Comparison of ENCODE assay signal across 12 mouse cellular contexts in the genomic region with DNA sequence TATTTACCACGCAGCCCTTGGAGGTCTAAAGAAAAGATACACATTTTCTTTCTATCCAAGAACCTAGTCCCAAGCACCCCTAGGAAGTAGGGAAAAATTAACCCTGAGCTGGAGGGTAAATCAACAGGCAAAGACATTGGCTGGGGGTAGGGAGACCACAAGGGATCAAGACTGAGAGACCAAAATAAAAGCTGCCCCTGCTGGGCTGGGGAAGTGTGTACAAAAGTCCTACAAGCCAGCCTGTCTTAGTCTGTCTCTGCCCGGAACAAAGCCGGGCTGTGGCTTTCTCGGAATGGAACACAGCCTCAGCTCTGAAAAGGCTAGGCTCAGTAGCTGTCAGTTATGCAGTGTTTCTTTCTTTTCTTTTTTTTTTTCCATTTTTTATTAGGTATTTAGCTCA.
DNase-seq lines count a peak whose midpoint lies in the region; ATAC-seq lines count a peak whose summit lies in the region.
"Had no signal": no experiment of that assay in that cellular context is flagged by ENCODE, and none has a peak within 500 bp of the region (broad histone marks: within the 10 kb centered on the region; RNA-seq: fewer than 3 reads in every experiment).

No protein-coding gene starts in this region.

- WGBS in lung, embryonic 15.5 days = 58% methylated on average over 4 of the region's 4 CpGs
- 12% methylated on average over 4 of the region's 4 CpGs for WGBS in forebrain, embryonic 12.5 days
- WGBS in hindbrain, embryonic 15.5 days = 17% methylated on average over 4 of the region's 4 CpGs
- WGBS in midbrain, embryonic 16.5 days = 4% methylated on average over 4 of the region's 4 CpGs

- ATAC-seq in lung, embryonic 15.5 days (ENCODE audit: borderline replicate concordance, extremely low read depth, low FRiP score, low TSS enrichment) = peak; percentile 54; the same call in 1 of the 2 replicates
- peak; percentile 46; the same call in 1 of the 2 replicates for ATAC-seq in forebrain, embryonic 12.5 days (ENCODE audit: low FRiP score)
- ATAC-seq in hindbrain, embryonic 15.5 days (ENCODE audit: low FRiP score, low read depth) = peak; percentile 42; the same call in 1 of the 2 replicates
- ATAC-seq in midbrain, embryonic 16.5 days = peak; percentile 50; the same call in 1 of the 2 replicates

- H3K27me3 ChIP-seq in lung, embryonic 15.5 days = no peaks in the 10 kb centered on the region
- H3K27me3 ChIP-seq in forebrain, embryonic 12.5 days = no peaks in the 10 kb centered on the region
- H3K27me3 ChIP-seq in hindbrain, embryonic 15.5 days = no peaks in the 10 kb centered on the region
- no peaks in the 10 kb centered on the region for H3K27me3 ChIP-seq in midbrain, embryonic 16.5 days (ENCODE audit: control insufficient read depth, insufficient read depth, low read depth, low read length)
- H3K27me3 ChIP-seq: heart, embryonic 13.5 days had no signal

- no peaks in the 10 kb centered on the region for H3K36me3 ChIP-seq in lung, embryonic 15.5 days
- no peaks in the 10 kb centered on the region for H3K36me3 ChIP-seq in forebrain, embryonic 12.5 days (replicated peaks)
- H3K36me3 ChIP-seq in hindbrain, embryonic 15.5 days = no peaks in the 10 kb centered on the region
- no peaks in the 10 kb centered on the region for H3K36me3 ChIP-seq in midbrain, embryonic 16.5 days (ENCODE audit: control insufficient read depth, insufficient read depth, low read length)
- H3K36me3 ChIP-seq: heart, embryonic 13.5 days had no signal

- H3K9ac ChIP-seq in lung, embryonic 15.5 days = no peak overlapping the region
- H3K9ac ChIP-seq in forebrain, embryonic 12.5 days = no peak overlapping the region
- no peak overlapping the region for H3K9ac ChIP-seq in hindbrain, embryonic 15.5 days
- no peak overlapping the region for H3K9ac ChIP-seq in midbrain, embryonic 16.5 days (ENCODE audit: low read depth, low read length)
- H3K9ac ChIP-seq: heart, embryonic 13.5 days had no signal

- peaks cover 20% of the 10 kb centered on the region for H3K4me1 ChIP-seq in lung, embryonic 15.5 days
- peaks cover 8% of the 10 kb centered on the region for H3K4me1 ChIP-seq in forebrain, embryonic 12.5 days
- H3K4me1 ChIP-seq in hindbrain, embryonic 15.5 days (replicated peaks) = peaks cover 7% of the 10 kb centered on the region; the same call in 1 of the 2 replicates
- H3K4me1 ChIP-seq in midbrain, embryonic 16.5 days (ENCODE audit: control insufficient read depth, insufficient read depth, low read length) = peaks cover 8% of the 10 kb centered on the region; the same call in 1 of the 2 replicates
- H3K4me1 ChIP-seq: heart, embryonic 13.5 days had no signal

- no peaks in the 10 kb centered on the region for H3K9me3 ChIP-seq in lung, embryonic 15.5 days
- no peaks in the 10 kb centered on the region for H3K9me3 ChIP-seq in forebrain, embryonic 12.5 days
- H3K9me3 ChIP-seq in hindbrain, embryonic 15.5 days = no peaks in the 10 kb centered on the region
- no peaks in the 10 kb centered on the region for H3K9me3 ChIP-seq in midbrain, embryonic 16.5 days (replicated peaks; ENCODE audit: control insufficient read depth, low read length, poor library complexity, severe bottlenecking)
- H3K9me3 ChIP-seq: heart, embryonic 13.5 days had no signal

- DNase-seq in lung, postnatal 25 days (ENCODE audit: low spot score) = no peak
- no peak for DNase-seq in testis, postnatal 14 days (ENCODE audit: low spot score)
- DNase-seq in layer of hippocampus, adult 11-12 months (ENCODE audit: low spot score) = no peak
- DNase-seq: adrenal gland, adult 2 months; cerebellum, postnatal 36 days; gastrocnemius, postnatal 14 days; right cerebral cortex, postnatal 4 days had no signal

- no peak overlapping the region for H3K4me3 ChIP-seq in lung, embryonic 15.5 days
- H3K4me3 ChIP-seq in forebrain, embryonic 12.5 days (replicated peaks) = no peak overlapping the region
- no peak overlapping the region for H3K4me3 ChIP-seq in hindbrain, embryonic 15.5 days
- H3K4me3 ChIP-seq in midbrain, embryonic 16.5 days (ENCODE audit: low read depth, low read length) = no peak overlapping the region
- H3K4me3 ChIP-seq: heart, embryonic 13.5 days had no signal

- peak overlapping the region; percentile 66 for H3K27ac ChIP-seq in lung, embryonic 15.5 days
- H3K27ac ChIP-seq in forebrain, embryonic 12.5 days = peak overlapping the region; percentile 1; the same call in 1 of the 2 replicates
- H3K27ac ChIP-seq in hindbrain, embryonic 15.5 days (replicated peaks) = no peak overlapping the region
- no peak overlapping the region for H3K27ac ChIP-seq in midbrain, embryonic 16.5 days (ENCODE audit: low read length)
- H3K27ac ChIP-seq: heart, embryonic 13.5 days had no signal

- no peak overlapping the region for H3K4me2 ChIP-seq in lung, embryonic 15.5 days
- no peak overlapping the region for H3K4me2 ChIP-seq in forebrain, embryonic 12.5 days
- no peak overlapping the region for H3K4me2 ChIP-seq in hindbrain, embryonic 15.5 days
- no peak overlapping the region for H3K4me2 ChIP-seq in midbrain, embryonic 16.5 days (ENCODE audit: low read length)
- H3K4me2 ChIP-seq: heart, embryonic 13.5 days had no signal

Comparison
In these comparisons a context has a peak if more than half of its experiments do, and no peak if none do; other contexts are left out.
1. H3K27ac ChIP-seq: peak in lung, embryonic 15.5 days (single experiment) and forebrain, embryonic 12.5 days (single experiment); none in hindbrain, embryonic 15.5 days (single experiment) and midbrain, embryonic 16.5 days (single experiment).
2. Peak in every context shown above with its lines, with median percentiles within 50 percentile points of each other: ATAC-seq.